Mouse (Mus musculus): ENCODE results near the gene Suv39h1. TPM values are rescaled to one million over a fixed set of nuclear protein-coding genes. Genes with fewer than 3 reads are reported as not detected.
A peak's percentile ranks its signal among the peaks of the same experiment; 100 is the strongest.
"Not testable (repeated sequence)": the region's sequence is repeated elsewhere in the genome, so short reads cannot be mapped to it uniquely, and the experiment has no call there.

Suv39h1 gene
- polyA plus RNA-seq, 1 experiment: 25.5 TPM

- Histone ChIP-seq H3K4me1 (ENCODE audit: control insufficient read depth, insufficient read depth, low read length) (no peaks in the 10 kb centered on the region), H3K4me3 (ENCODE audit: insufficient read depth, low read length) (no peak overlapping the region), H3K27ac (ENCODE audit: insufficient read depth, low read length) (no peak overlapping the region)
- TF ChIP-seq CTCF (IDR thresholded peaks at IDR 0.05; ENCODE audit: extremely low read depth, insufficient read depth, low read length) (no peak), POLR2A (IDR thresholded peaks at IDR 0.05; ENCODE audit: extremely low read depth, insufficient read depth, low read length) (no peak)
Measured at GRCm38 (mm10) chrX:8095546-8095945, 21.0 kb upstream of the Suv39h1 start.

- H3K4me1 ChIP-seq (ENCODE audit: control insufficient read depth, insufficient read depth, low read length); H3K27ac ChIP-seq (ENCODE audit: insufficient read depth, low read length); H3K4me3 ChIP-seq (ENCODE audit: insufficient read depth, low read length): not testable (repeated sequence)
Measured at GRCm38 (mm10) chrX:8090954-8091347, 16.4 kb upstream of the Suv39h1 start.

- TF ChIP-seq CTCF (IDR thresholded peaks at IDR 0.05; ENCODE audit: extremely low read depth, insufficient read depth, low read length) (no peak), POLR2A (IDR thresholded peaks at IDR 0.05; ENCODE audit: extremely low read depth, insufficient read depth, low read length) (no peak)
- Histone ChIP-seq H3K27ac (ENCODE audit: insufficient read depth, low read length) (no peak within 1 kb of the TSS), H3K4me3 (ENCODE audit: insufficient read depth, low read length) (no peak within 1 kb of the TSS), H3K4me1 (ENCODE audit: control insufficient read depth, insufficient read depth, low read length) (no peaks in the 10 kb centered on the region)
Measured at GRCm38 (mm10) chrX:8090346-8090953, 15.9 kb upstream of the Suv39h1 start, which contains the start of gene Was. Gene Was, minus strand, starts transcription at chrX:8090498.

GRCm38 (mm10) chrX:8089746-8090145 lies 15.2 kb upstream of the Suv39h1 start:
- no peak for TF ChIP-seq CTCF (IDR thresholded peaks at IDR 0.05; ENCODE audit: extremely low read depth, insufficient read depth, low read length)
- TF ChIP-seq POLR2A (IDR thresholded peaks at IDR 0.05; ENCODE audit: extremely low read depth, insufficient read depth, low read length): no peak
- Histone ChIP-seq H3K27ac (ENCODE audit: insufficient read depth, low read length) (no peak overlapping the region), H3K4me3 (ENCODE audit: insufficient read depth, low read length) (no peak overlapping the region), H3K4me1 (ENCODE audit: control insufficient read depth, insufficient read depth, low read length) (no peaks in the 10 kb centered on the region)

DNA sequence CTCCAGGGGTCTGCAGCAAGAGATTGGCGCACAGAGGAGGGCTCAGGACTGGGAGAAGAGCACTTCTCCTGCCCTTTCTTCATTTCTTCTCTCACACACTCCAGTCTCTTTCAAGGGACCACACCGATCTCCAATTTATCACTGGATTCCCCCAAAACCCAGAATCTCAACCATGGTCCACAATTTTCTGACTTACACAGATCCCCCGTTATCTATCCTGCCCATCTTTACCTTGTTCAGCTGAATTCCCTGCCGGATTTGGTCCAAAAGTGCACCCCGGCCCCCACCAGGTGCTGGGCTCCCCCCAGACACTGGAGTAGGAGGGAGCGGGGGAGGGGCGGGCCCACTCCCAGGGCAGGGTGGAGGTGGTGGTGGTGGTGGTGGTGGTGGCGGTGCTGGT lies 11.1 kb upstream of the Suv39h1 start:
- no peaks in the 10 kb centered on the region for H3K4me1 ChIP-seq (ENCODE audit: control insufficient read depth, insufficient read depth, low read length)
- no peak overlapping the region for H3K27ac ChIP-seq (ENCODE audit: insufficient read depth, low read length)
- no peak overlapping the region for H3K4me3 ChIP-seq (ENCODE audit: insufficient read depth, low read length)
- TF ChIP-seq CTCF (IDR thresholded peaks at IDR 0.05; ENCODE audit: extremely low read depth, insufficient read depth, low read length) (no peak), POLR2A (IDR thresholded peaks at IDR 0.05; ENCODE audit: extremely low read depth, insufficient read depth, low read length) (no peak)

DNA sequence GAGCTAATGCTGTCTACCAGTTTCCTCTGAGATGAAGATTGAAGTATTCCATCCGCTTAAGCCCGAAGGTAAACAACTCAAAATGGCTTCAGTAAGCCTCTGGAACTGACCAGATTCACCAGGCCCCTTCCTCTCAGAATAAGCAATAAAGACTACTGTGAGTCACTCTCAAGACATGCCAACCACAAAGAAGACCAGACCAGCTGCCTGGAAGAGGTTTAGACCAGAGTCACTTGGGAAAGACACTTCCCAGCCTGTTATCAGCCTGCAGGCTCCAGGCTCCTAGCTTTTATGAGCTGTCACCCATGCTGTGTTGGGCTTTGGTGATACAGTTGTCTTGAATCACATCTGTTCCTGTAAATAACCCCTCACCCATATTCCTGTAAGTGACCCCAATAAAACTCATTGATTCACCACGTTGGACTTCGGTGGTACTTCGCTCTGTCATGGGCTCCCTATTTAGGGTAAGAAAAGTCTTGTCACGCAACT lies 10.3 kb upstream of the Suv39h1 start:
- Histone ChIP-seq H3K4me3 (ENCODE audit: insufficient read depth, low read length) (no peak overlapping the region), H3K27ac (ENCODE audit: insufficient read depth, low read length) (no peak overlapping the region), H3K4me1 (ENCODE audit: control insufficient read depth, insufficient read depth, low read length) (no peaks in the 10 kb centered on the region)
- TF ChIP-seq CTCF (IDR thresholded peaks at IDR 0.05; ENCODE audit: extremely low read depth, insufficient read depth, low read length): no peak
- TF ChIP-seq POLR2A (IDR thresholded peaks at IDR 0.05; ENCODE audit: extremely low read depth, insufficient read depth, low read length): no peak

GRCm38 (mm10) chrX:8075104-8075503 lies 544 bp upstream of the Suv39h1 start:
- TF ChIP-seq CTCF (IDR thresholded peaks at IDR 0.05; ENCODE audit: extremely low read depth, insufficient read depth, low read length): no peak
- no peak for TF ChIP-seq POLR2A (IDR thresholded peaks at IDR 0.05; ENCODE audit: extremely low read depth, insufficient read depth, low read length)
- peak overlapping the region; percentile 94 for H3K27ac ChIP-seq (ENCODE audit: insufficient read depth, low read length)

DNA sequence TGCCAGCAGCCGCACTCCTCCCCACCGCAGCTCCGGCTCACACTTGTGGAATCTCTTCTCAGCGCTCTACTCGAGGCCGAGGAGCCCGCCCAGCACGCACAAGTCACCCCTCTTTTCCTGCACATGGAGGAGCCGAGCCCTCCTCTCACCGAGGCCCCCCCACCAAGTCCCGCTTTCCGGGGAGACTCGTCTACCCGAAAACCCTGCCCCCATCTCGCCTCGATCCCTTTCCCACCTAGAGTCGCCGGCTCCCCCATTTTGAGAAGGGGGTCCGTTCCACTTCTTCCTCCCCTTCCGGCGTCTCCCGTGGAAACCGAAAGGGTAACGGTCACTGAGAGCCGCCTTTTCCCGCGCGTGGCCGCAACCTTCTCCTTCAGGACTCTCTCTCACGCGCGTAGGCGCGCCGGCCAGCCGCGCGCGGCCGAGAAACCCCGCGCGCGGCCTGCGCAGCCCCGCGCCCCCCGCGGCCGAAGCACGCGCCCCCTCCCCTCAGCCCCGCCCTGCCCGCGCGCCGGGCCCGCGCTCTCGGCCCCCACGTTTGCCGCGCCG lies 605 bp downstream of the Suv39h1 start:
- TF ChIP-seq POLR2A (IDR thresholded peaks at IDR 0.05; ENCODE audit: extremely low read depth, insufficient read depth, low read length): no peak
- TF ChIP-seq CTCF (IDR thresholded peaks at IDR 0.05; ENCODE audit: extremely low read depth, insufficient read depth, low read length): no peak
- no peak overlapping the region for H3K27ac ChIP-seq (ENCODE audit: insufficient read depth, low read length)
- peak overlapping the region; percentile 61 for H3K4me3 ChIP-seq (ENCODE audit: insufficient read depth, low read length)
- H3K4me1 ChIP-seq (ENCODE audit: control insufficient read depth, insufficient read depth, low read length): no peaks in the 10 kb centered on the region

More at GRCm38 (mm10) chrX:8075104-8075503, 544 bp upstream of the Suv39h1 start:
- peak overlapping the region; percentile 50 for H3K4me3 ChIP-seq (ENCODE audit: insufficient read depth, low read length)
- no peaks in the 10 kb centered on the region for H3K4me1 ChIP-seq (ENCODE audit: control insufficient read depth, insufficient read depth, low read length)

- H3K27ac ChIP-seq (ENCODE audit: insufficient read depth, low read length): no peak overlapping the region
- H3K4me1 ChIP-seq (ENCODE audit: control insufficient read depth, insufficient read depth, low read length): no peaks in the 10 kb centered on the region
- H3K4me3 ChIP-seq (ENCODE audit: insufficient read depth, low read length): no peak overlapping the region
- TF ChIP-seq CTCF (IDR thresholded peaks at IDR 0.05; ENCODE audit: extremely low read depth, insufficient read depth, low read length) (no peak), POLR2A (IDR thresholded peaks at IDR 0.05; ENCODE audit: extremely low read depth, insufficient read depth, low read length) (no peak)
Measured at GRCm38 (mm10) chrX:8069166-8069565, 5.4 kb downstream of the Suv39h1 start.

- not testable (repeated sequence) for H3K27ac ChIP-seq (ENCODE audit: insufficient read depth, low read length); H3K4me3 ChIP-seq (ENCODE audit: insufficient read depth, low read length); H3K4me1 ChIP-seq (ENCODE audit: control insufficient read depth, insufficient read depth, low read length)
Measured at GRCm38 (mm10) chrX:8051044-8051781, 23.3 kb downstream of the Suv39h1 start.

Data from cortical plate, adult 2 months (tissue).